Mouse (Mus musculus): ENCODE measurements around the gene Snca. TPM values are rescaled to one million over a fixed set of nuclear protein-coding genes. Genes with fewer than 3 reads are reported as not detected.

Gene Snca
- polyA plus RNA-seq, 1 experiment from 2014 or later = 184 TPM

- WGBS (ENCODE audit: insufficient replicate concordance) = 80% methylated on average over 1 of the region's 1 CpGs
- Histone ChIP-seq H3K4me3 (ENCODE audit: low read depth, low read length) (no peak overlapping the region), H3K9ac (replicated peaks) (no peak overlapping the region), H3K9me3 (ENCODE audit: low read length) (no peaks in the 10 kb centered on the region), H3K4me2 (ENCODE audit: low read depth, low read length) (no peak overlapping the region), H3K27ac (ENCODE audit: low read depth) (no peak overlapping the region), H3K4me1 (ENCODE audit: insufficient read depth) (no peaks in the 10 kb centered on the region), H3K27me3 (ENCODE audit: insufficient read depth, low read length) (no peaks in the 10 kb centered on the region), H3K36me3 (replicated peaks; ENCODE audit: insufficient read depth, low read length) (no peaks in the 10 kb centered on the region)
- TF ChIP-seq EP300 (IDR thresholded peaks at IDR 0.05; ENCODE audit: low read depth) (no peak), CTCF (IDR thresholded peaks at IDR 0.05; ENCODE audit: low read depth) (no peak)
- no peak for DNase-seq
- no peak for ATAC-seq
Measured at GRCm38 (mm10) chr6:60771899-60772298, 57.8 kb downstream of the Snca start.

GRCm38 (mm10) chr6:60765696-60766095, 64.0 kb downstream of the Snca start:
- H3K9ac ChIP-seq (replicated peaks) = no peak overlapping the region
- H3K9me3 ChIP-seq (ENCODE audit: low read length) = no peaks in the 10 kb centered on the region
- no peak overlapping the region for H3K27ac ChIP-seq (ENCODE audit: low read depth)
- H3K4me2 ChIP-seq (ENCODE audit: low read depth, low read length) = no peak overlapping the region
- H3K4me1 ChIP-seq (ENCODE audit: insufficient read depth) = no peaks in the 10 kb centered on the region
- no peak for ATAC-seq
- H3K27me3 ChIP-seq (ENCODE audit: insufficient read depth, low read length) = no peaks in the 10 kb centered on the region
- no peak overlapping the region for H3K4me3 ChIP-seq (ENCODE audit: low read depth, low read length)
- DNase-seq = no peak
- 0 out of 2 replicates have a peak, but pooled peaks cover 2% of the 10 kb centered on the region for H3K36me3 ChIP-seq (replicated peaks; ENCODE audit: insufficient read depth, low read length)
- TF ChIP-seq CTCF (IDR thresholded peaks at IDR 0.05; ENCODE audit: low read depth) (no peak), EP300 (IDR thresholded peaks at IDR 0.05; ENCODE audit: low read depth) (no peak)
- 80% methylated on average over 3 of the region's 3 CpGs for WGBS (ENCODE audit: insufficient replicate concordance)

- Histone ChIP-seq H3K9ac (replicated peaks) (no peak overlapping the region), H3K27me3 (ENCODE audit: insufficient read depth, low read length) (no peaks in the 10 kb centered on the region), H3K27ac (ENCODE audit: low read depth) (no peak overlapping the region), H3K36me3 (replicated peaks; ENCODE audit: insufficient read depth, low read length) (0 out of 2 replicates have a peak, but pooled peaks cover 2% of the 10 kb centered on the region), H3K4me1 (ENCODE audit: insufficient read depth) (no peaks in the 10 kb centered on the region), H3K4me3 (ENCODE audit: low read depth, low read length) (no peak overlapping the region), H3K9me3 (ENCODE audit: low read length) (no peaks in the 10 kb centered on the region), H3K4me2 (ENCODE audit: low read depth, low read length) (no peak overlapping the region)
- ATAC-seq (no peak), DNase-seq (no peak)
- TF ChIP-seq CTCF (IDR thresholded peaks at IDR 0.05; ENCODE audit: low read depth) = no peak
- no peak for TF ChIP-seq EP300 (IDR thresholded peaks at IDR 0.05; ENCODE audit: low read depth)
- 86% methylated on average over 4 of the region's 4 CpGs for WGBS (ENCODE audit: insufficient replicate concordance)
Measured at GRCm38 (mm10) chr6:60762864-60763263, 66.8 kb downstream of the Snca start.

GRCm38 (mm10) chr6:60761710-60762109, 67.9 kb downstream of the Snca start:
- 71% methylated on average over 2 of the region's 2 CpGs for WGBS (ENCODE audit: insufficient replicate concordance)
- H3K27ac ChIP-seq (ENCODE audit: low read depth) = no peak overlapping the region
- no peak overlapping the region for H3K4me2 ChIP-seq (ENCODE audit: low read depth, low read length)
- TF ChIP-seq CTCF (IDR thresholded peaks at IDR 0.05; ENCODE audit: low read depth) (no peak), EP300 (IDR thresholded peaks at IDR 0.05; ENCODE audit: low read depth) (no peak)
- H3K36me3 ChIP-seq (replicated peaks; ENCODE audit: insufficient read depth, low read length) = 0 out of 2 replicates have a peak, but pooled peaks cover 2% of the 10 kb centered on the region
- no peak overlapping the region for H3K9ac ChIP-seq (replicated peaks)
- H3K4me1 ChIP-seq (ENCODE audit: insufficient read depth) = no peaks in the 10 kb centered on the region
- no peak overlapping the region for H3K4me3 ChIP-seq (ENCODE audit: low read depth, low read length)
- H3K9me3 ChIP-seq (ENCODE audit: low read length) = no peaks in the 10 kb centered on the region
- DNase-seq (no peak), ATAC-seq (no peak)
- no peaks in the 10 kb centered on the region for H3K27me3 ChIP-seq (ENCODE audit: insufficient read depth, low read length)

GRCm38 (mm10) chr6:60754975-60755374, 74.7 kb downstream of the Snca start:
- DNase-seq (no peak), ATAC-seq (no peak)
- 74% methylated on average over 1 of the region's 1 CpGs for WGBS (ENCODE audit: insufficient replicate concordance)
- Histone ChIP-seq H3K27ac (ENCODE audit: low read depth) (no peak overlapping the region), H3K4me2 (ENCODE audit: low read depth, low read length) (no peak overlapping the region), H3K9ac (replicated peaks) (no peak overlapping the region), H3K36me3 (replicated peaks; ENCODE audit: insufficient read depth, low read length) (no peaks in the 10 kb centered on the region), H3K4me1 (ENCODE audit: insufficient read depth) (no peaks in the 10 kb centered on the region), H3K27me3 (ENCODE audit: insufficient read depth, low read length) (no peaks in the 10 kb centered on the region), H3K9me3 (ENCODE audit: low read length) (no peaks in the 10 kb centered on the region; the same call in 1 of the 2 replicates), H3K4me3 (ENCODE audit: low read depth, low read length) (no peak overlapping the region)
- TF ChIP-seq CTCF (IDR thresholded peaks at IDR 0.05; ENCODE audit: low read depth) (no peak), EP300 (IDR thresholded peaks at IDR 0.05; ENCODE audit: low read depth) (no peak)

GRCm38 (mm10) chr6:60745965-60746364, 83.7 kb downstream of the Snca start:
- no peak overlapping the region for H3K9ac ChIP-seq (replicated peaks)
- DNase-seq (no peak), ATAC-seq (no peak)
- no peak overlapping the region for H3K27ac ChIP-seq (ENCODE audit: low read depth)
- TF ChIP-seq EP300 (IDR thresholded peaks at IDR 0.05; ENCODE audit: low read depth) (no peak), CTCF (IDR thresholded peaks at IDR 0.05; ENCODE audit: low read depth) (no peak)
- no peaks in the 10 kb centered on the region for H3K9me3 ChIP-seq (ENCODE audit: low read length)
- H3K36me3 ChIP-seq (replicated peaks; ENCODE audit: insufficient read depth, low read length) = 0 out of 2 replicates have a peak, but pooled peaks cover 5% of the 10 kb centered on the region
- no peaks in the 10 kb centered on the region for H3K27me3 ChIP-seq (ENCODE audit: insufficient read depth, low read length)
- H3K4me3 ChIP-seq (ENCODE audit: low read depth, low read length) = no peak overlapping the region
- H3K4me1 ChIP-seq (ENCODE audit: insufficient read depth) = no peaks in the 10 kb centered on the region
- H3K4me2 ChIP-seq (ENCODE audit: low read depth, low read length) = no peak overlapping the region

Measured in liver, postnatal 0 days (tissue).